In the genomic region with DNA sequence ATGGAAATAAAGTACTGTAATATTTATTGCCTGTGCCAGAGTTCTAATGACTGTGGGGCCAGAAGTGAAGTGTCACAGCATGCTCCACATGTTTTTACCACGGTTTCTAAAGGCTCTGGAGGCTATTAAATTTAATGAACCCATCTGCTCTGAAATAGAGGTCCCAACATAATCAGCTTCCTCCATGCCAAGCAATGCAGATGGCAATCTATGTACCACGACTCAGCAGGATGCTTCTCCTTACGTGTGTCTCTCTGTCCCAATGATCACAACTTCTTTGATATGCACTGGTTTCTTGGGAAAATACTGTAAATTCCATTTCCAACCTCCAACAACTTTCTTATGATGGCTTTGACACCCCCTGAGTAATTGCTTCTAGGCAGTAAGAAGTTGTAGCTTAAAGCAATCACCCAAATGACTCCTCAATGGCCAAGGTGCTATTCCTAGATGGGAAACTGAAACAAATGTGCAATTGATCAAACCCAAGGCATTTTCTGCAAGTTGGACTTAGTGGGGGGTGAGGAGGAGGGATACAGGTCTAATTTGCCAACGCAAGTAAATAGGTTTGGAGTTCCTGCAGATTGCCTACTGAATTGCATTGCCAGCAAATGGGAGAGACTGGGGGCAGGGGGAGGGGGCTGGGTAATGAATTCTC, we compare ENCODE assay signal across 21 mouse cellular contexts.
DNase-seq lines count a peak whose midpoint lies in the region; ATAC-seq and TF ChIP-seq lines count a peak whose summit lies in the region.
"Had no signal": no experiment of that assay in that cellular context is flagged by ENCODE, and none has a peak within 500 bp of the region (broad histone marks: within the 10 kb centered on the region; RNA-seq: fewer than 3 reads in every experiment).

No protein-coding gene starts in this region.

- no peak for TF ChIP-seq CTCF in forebrain, postnatal 0 days (IDR thresholded peaks at IDR 0.05; ENCODE audit: low read depth)
- TF ChIP-seq CTCF in brain, embryonic 14.5 days (IDR thresholded peaks at IDR 0.05; ENCODE audit: borderline replicate concordance, extremely low read depth, insufficient read depth, insufficient read length), result no peak

- no peaks in the 10 kb centered on the region for H3K27me3 ChIP-seq in forebrain, embryonic 13.5 days
- no peaks in the 10 kb centered on the region for H3K27me3 ChIP-seq in forebrain, postnatal 0 days (ENCODE audit: insufficient read depth, low read length)
- H3K27me3 ChIP-seq in hindbrain, embryonic 14.5 days (ENCODE audit: control insufficient read depth, insufficient read depth, low read length), result no peaks in the 10 kb centered on the region
- no peaks in the 10 kb centered on the region for H3K27me3 ChIP-seq in hindbrain, embryonic 11.5 days (ENCODE audit: control insufficient read depth, insufficient read depth, low read length)
- H3K27me3 ChIP-seq: heart, embryonic 12.5 days; limb, embryonic 13.5 days; liver, embryonic 13.5 days had no signal

- no peak for DNase-seq in forebrain, postnatal 0 days
- peak; percentile 59 for DNase-seq in hindbrain, embryonic 14.5 days (ENCODE audit: low spot score)
- no peak for DNase-seq in hindbrain, embryonic 11.5 days (ENCODE audit: low spot score)
- DNase-seq in brain, embryonic 14.5 days (ENCODE audit: low read depth), result peak; percentile 86
- DNase-seq in mesoderm, embryonic 11.5 days (ENCODE audit: low read depth, low spot score), result peak; percentile 6
- DNase-seq in right cerebral cortex, postnatal 36 days (ENCODE audit: low spot score in 2 of 2), result no peak
- no peak for DNase-seq in adrenal gland, postnatal 25 days
- DNase-seq: adrenal gland, adult 8-10 months; cerebellum, adult 11-12 months; cerebellum, postnatal 14 days; embryo, embryonic 11 days; liver, embryonic 13.5 days; lung, embryonic 14.5 days; lung, postnatal 36 days; thymus, postnatal 25 days had no signal

- no peak overlapping the region for H3K9ac ChIP-seq in forebrain, embryonic 13.5 days
- H3K9ac ChIP-seq in forebrain, postnatal 0 days, result no peak overlapping the region
- H3K9ac ChIP-seq in hindbrain, embryonic 14.5 days, result no peak overlapping the region
- no peak overlapping the region for H3K9ac ChIP-seq in hindbrain, embryonic 11.5 days (ENCODE audit: low read depth, low read length)
- H3K9ac ChIP-seq: heart, embryonic 12.5 days; limb, embryonic 13.5 days; liver, embryonic 13.5 days; lung, embryonic 14.5 days had no signal

- WGBS in forebrain, embryonic 13.5 days, result 58% methylated on average over 4 of the region's 4 CpGs
- WGBS in forebrain, postnatal 0 days, result 32% methylated on average over 4 of the region's 4 CpGs
- WGBS in hindbrain, embryonic 14.5 days, result 35% methylated on average over 4 of the region's 4 CpGs
- WGBS in hindbrain, embryonic 11.5 days, result 62% methylated on average over 4 of the region's 4 CpGs

- no peak overlapping the region for H3K4me2 ChIP-seq in forebrain, embryonic 13.5 days
- no peak overlapping the region for H3K4me2 ChIP-seq in forebrain, postnatal 0 days (ENCODE audit: low read depth)
- H3K4me2 ChIP-seq in hindbrain, embryonic 14.5 days (replicated peaks), result no peak overlapping the region
- no peak overlapping the region for H3K4me2 ChIP-seq in hindbrain, embryonic 11.5 days (replicated peaks; ENCODE audit: low read depth, low read length)
- H3K4me2 ChIP-seq: heart, embryonic 12.5 days; limb, embryonic 13.5 days; liver, embryonic 13.5 days; lung, embryonic 14.5 days had no signal

- 0 out of 2 replicates have a peak, but pooled peaks have one; percentile 48 for ATAC-seq in forebrain, embryonic 13.5 days
- ATAC-seq in forebrain, postnatal 0 days, result no peak
- ATAC-seq in hindbrain, embryonic 14.5 days (ENCODE audit: low FRiP score), result no peak
- no peak for ATAC-seq in hindbrain, embryonic 11.5 days (ENCODE audit: low FRiP score)
- ATAC-seq: intestine, embryonic 16.5 days; Patski had no signal

- H3K9me3 ChIP-seq in forebrain, embryonic 13.5 days (replicated peaks), result no peaks in the 10 kb centered on the region
- no peaks in the 10 kb centered on the region for H3K9me3 ChIP-seq in forebrain, postnatal 0 days (ENCODE audit: low read length)
- no peaks in the 10 kb centered on the region for H3K9me3 ChIP-seq in hindbrain, embryonic 14.5 days (ENCODE audit: control insufficient read depth, low read length)
- no peaks in the 10 kb centered on the region for H3K9me3 ChIP-seq in hindbrain, embryonic 11.5 days (ENCODE audit: control insufficient read depth, low read length)
- H3K9me3 ChIP-seq: liver, embryonic 13.5 days; midbrain, embryonic 10.5 days had no signal

- no peaks in the 10 kb centered on the region for H3K36me3 ChIP-seq in forebrain, embryonic 13.5 days (ENCODE audit: poor library complexity, severe bottlenecking)
- no peaks in the 10 kb centered on the region for H3K36me3 ChIP-seq in forebrain, postnatal 0 days (ENCODE audit: insufficient read depth)
- no peaks in the 10 kb centered on the region for H3K36me3 ChIP-seq in hindbrain, embryonic 14.5 days (replicated peaks; ENCODE audit: control insufficient read depth, insufficient read depth)
- no peaks in the 10 kb centered on the region for H3K36me3 ChIP-seq in hindbrain, embryonic 11.5 days (ENCODE audit: control insufficient read depth, insufficient read depth, low read length)
- H3K36me3 ChIP-seq: heart, embryonic 12.5 days; limb, embryonic 13.5 days; liver, embryonic 13.5 days had no signal

- TF ChIP-seq POLR2A in brain, embryonic 14.5 days (IDR thresholded peaks at IDR 0.05; ENCODE audit: borderline replicate concordance, extremely low read depth, insufficient read depth, insufficient read length, poor library complexity, severe bottlenecking), result no peak

- no peak overlapping the region for H3K4me3 ChIP-seq in forebrain, embryonic 13.5 days
- no peak overlapping the region for H3K4me3 ChIP-seq in forebrain, postnatal 0 days (ENCODE audit: low read depth, low read length)
- H3K4me3 ChIP-seq in hindbrain, embryonic 14.5 days (replicated peaks; ENCODE audit: low read length), result no peak overlapping the region
- H3K4me3 ChIP-seq in hindbrain, embryonic 11.5 days (ENCODE audit: low read depth, low read length), result no peak overlapping the region
- H3K4me3 ChIP-seq: heart, embryonic 12.5 days; limb, embryonic 13.5 days; liver, embryonic 13.5 days; midbrain, embryonic 10.5 days had no signal

- peak overlapping the region; percentile 44; the same call in 1 of the 2 replicates for H3K27ac ChIP-seq in forebrain, embryonic 13.5 days
- H3K27ac ChIP-seq in forebrain, postnatal 0 days (ENCODE audit: low read depth, low read length), result no peak overlapping the region
- H3K27ac ChIP-seq in hindbrain, embryonic 14.5 days, result no peak overlapping the region
- no peak overlapping the region for H3K27ac ChIP-seq in hindbrain, embryonic 11.5 days (ENCODE audit: low read depth, low read length)
- H3K27ac ChIP-seq: limb, embryonic 13.5 days; liver, embryonic 13.5 days; midbrain, embryonic 10.5 days had no signal

- H3K4me1 ChIP-seq in forebrain, embryonic 13.5 days, result no peaks in the 10 kb centered on the region
- no peaks in the 10 kb centered on the region for H3K4me1 ChIP-seq in forebrain, postnatal 0 days (ENCODE audit: insufficient read depth)
- 0 out of 2 replicates have a peak, but pooled peaks cover 4% of the 10 kb centered on the region for H3K4me1 ChIP-seq in hindbrain, embryonic 14.5 days (replicated peaks; ENCODE audit: control insufficient read depth, insufficient read depth, low read length)
- H3K4me1 ChIP-seq in hindbrain, embryonic 11.5 days (replicated peaks; ENCODE audit: control insufficient read depth, insufficient read depth, low read length), result no peaks in the 10 kb centered on the region
- H3K4me1 ChIP-seq: liver, embryonic 13.5 days; midbrain, embryonic 10.5 days had no signal

Comparison
In these comparisons a context has a peak if more than half of its experiments do, and no peak if none do; other contexts are left out.
1. DNase-seq: peak in hindbrain, embryonic 14.5 days (single experiment), brain, embryonic 14.5 days (single experiment) and mesoderm, embryonic 11.5 days (single experiment); none in forebrain, postnatal 0 days (single experiment), hindbrain, embryonic 11.5 days (single experiment), right cerebral cortex, postnatal 36 days (0 of 2) and adrenal gland, postnatal 25 days (single experiment).